Mouse (Mus musculus): ENCODE measurements at regions not wholly inside any gene's neighbourhood (a gene's known extent, or its start where the extent isn't known, plus 50 kb on each side); places are given as distances from the start of the nearest gene placed in this dataset.

- peak in 1 of 2 experiments; percentile 11 for DNase-seq (ENCODE audit: low spot score in 2 of 2)
Measured at GRCm38 (mm10) chr9:101807249-101807648, 54.4 kb upstream of the 9630041A04Rik start.

- DNase-seq (ENCODE audit: low spot score in 2 of 2), result no peak
Measured at GRCm38 (mm10) chr9:101796718-101797117, 64.9 kb upstream of the 9630041A04Rik start.

GRCm38 (mm10) chr9:101796063-101796462, 65.6 kb upstream of the 9630041A04Rik start:
- no peak for DNase-seq (ENCODE audit: low spot score in 2 of 2)

GRCm38 (mm10) chr9:101795436-101795835, 66.2 kb upstream of the 9630041A04Rik start:
- no peak for DNase-seq (ENCODE audit: low spot score in 2 of 2)

GRCm38 (mm10) chr9:101790936-101791335, 70.7 kb upstream of the 9630041A04Rik start:
- no peak for DNase-seq (ENCODE audit: low spot score in 2 of 2)

GRCm38 (mm10) chr9:101740949-101741605, 120.6 kb upstream of the 9630041A04Rik start:
- no peak for DNase-seq (ENCODE audit: low spot score in 2 of 2)

GRCm38 (mm10) chr9:101739322-101739721, 122.3 kb upstream of the 9630041A04Rik start:
- peak; percentile 20 to 58 for DNase-seq (ENCODE audit: low spot score in 2 of 2)

GRCm38 (mm10) chr9:101734271-101734670, 127.4 kb upstream of the 9630041A04Rik start:
- no peak for DNase-seq (ENCODE audit: low spot score in 2 of 2)

GRCm38 (mm10) chr9:101733611-101734225, 127.9 kb upstream of the 9630041A04Rik start:
- no peak for DNase-seq (ENCODE audit: low spot score in 2 of 2)

- no peak for DNase-seq (ENCODE audit: low spot score in 2 of 2)
Measured at GRCm38 (mm10) chr9:101730136-101730535, 131.5 kb upstream of the 9630041A04Rik start.

- DNase-seq (ENCODE audit: low spot score in 2 of 2), result peak in 1 of 2 experiments; percentile 6
Measured at GRCm38 (mm10) chr9:101717911-101718310, 143.7 kb upstream of the 9630041A04Rik start.

- DNase-seq (ENCODE audit: low spot score in 2 of 2), result no peak
Measured at GRCm38 (mm10) chr9:101716326-101716725, 145.3 kb upstream of the 9630041A04Rik start.

GRCm38 (mm10) chr9:101714805-101715204, 146.8 kb upstream of the 9630041A04Rik start:
- DNase-seq (ENCODE audit: low spot score in 2 of 2), result no peak

- no peak for DNase-seq (ENCODE audit: low spot score in 2 of 2)
Measured at GRCm38 (mm10) chr9:101710611-101711071, 151.0 kb upstream of the 9630041A04Rik start.

- DNase-seq (ENCODE audit: low spot score in 2 of 2), result no peak
Measured at GRCm38 (mm10) chr9:101700368-101700767, 161.3 kb upstream of the 9630041A04Rik start.

GRCm38 (mm10) chr9:101694054-101694453, 167.6 kb upstream of the 9630041A04Rik start:
- no peak for DNase-seq (ENCODE audit: low spot score in 2 of 2)

- no peak for DNase-seq (ENCODE audit: low spot score in 2 of 2)
Measured at GRCm38 (mm10) chr9:101691336-101691735, 170.3 kb upstream of the 9630041A04Rik start.

- no peak for DNase-seq (ENCODE audit: low spot score in 2 of 2)
Measured at GRCm38 (mm10) chr9:101690916-101691315, 170.7 kb upstream of the 9630041A04Rik start.

GRCm38 (mm10) chr9:101690402-101690861, 171.2 kb upstream of the 9630041A04Rik start:
- no peak for DNase-seq (ENCODE audit: low spot score in 2 of 2)

GRCm38 (mm10) chr9:101689532-101690401, 171.9 kb upstream of the 9630041A04Rik start:
- DNase-seq (ENCODE audit: low spot score in 2 of 2), result peak; percentile 82 to 96

GRCm38 (mm10) chr9:101687226-101687625, 174.4 kb upstream of the 9630041A04Rik start:
- DNase-seq (ENCODE audit: low spot score in 2 of 2), result no peak

- no peak for DNase-seq (ENCODE audit: low spot score in 2 of 2)
Measured at GRCm38 (mm10) chr9:101677563-101677962, 184.1 kb upstream of the 9630041A04Rik start.
